Mouse (Mus musculus): Measurements from ENCODE around the gene Pomgnt1.

DNA sequence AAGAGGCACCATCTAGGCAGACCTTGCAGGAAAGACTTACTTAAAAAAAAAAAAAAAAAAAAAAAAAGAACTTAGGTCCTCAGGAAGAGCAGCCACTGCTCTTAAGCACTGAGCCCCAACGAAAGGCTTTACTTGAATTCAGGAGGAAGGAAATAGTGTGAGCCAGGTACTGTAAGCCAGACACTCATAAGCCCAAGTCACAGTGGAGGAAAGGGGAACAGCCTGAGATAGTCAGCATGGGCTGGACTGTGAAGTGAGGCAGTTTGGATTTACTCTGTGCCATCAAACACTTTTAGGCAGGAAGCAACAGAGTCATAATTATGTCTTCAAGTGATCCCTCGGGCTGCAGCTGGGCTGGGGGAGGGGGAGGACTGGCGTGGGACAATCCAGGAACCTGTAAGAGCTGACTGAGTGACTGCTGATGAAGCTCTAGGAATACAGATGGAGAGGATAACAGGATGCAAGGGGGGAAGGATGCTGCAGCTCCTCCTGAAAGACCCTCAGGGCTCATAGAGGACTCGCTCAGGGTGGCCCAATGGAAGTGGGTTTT, 68.7 kb downstream of the Pomgnt1 start:
- TF ChIP-seq CTCF (IDR thresholded peaks at IDR 0.05; ENCODE audit: borderline replicate concordance, control insufficient read depth, extremely low read depth, insufficient read depth, low read length, poor library complexity): no peak
- TF ChIP-seq POLR2A (IDR thresholded peaks at IDR 0.05; ENCODE audit: control insufficient read depth, extremely low read depth, insufficient read depth, low read length, poor library complexity): no peak
